8 mouse cellular contexts compared by ENCODE assay signal in the genomic region with DNA sequence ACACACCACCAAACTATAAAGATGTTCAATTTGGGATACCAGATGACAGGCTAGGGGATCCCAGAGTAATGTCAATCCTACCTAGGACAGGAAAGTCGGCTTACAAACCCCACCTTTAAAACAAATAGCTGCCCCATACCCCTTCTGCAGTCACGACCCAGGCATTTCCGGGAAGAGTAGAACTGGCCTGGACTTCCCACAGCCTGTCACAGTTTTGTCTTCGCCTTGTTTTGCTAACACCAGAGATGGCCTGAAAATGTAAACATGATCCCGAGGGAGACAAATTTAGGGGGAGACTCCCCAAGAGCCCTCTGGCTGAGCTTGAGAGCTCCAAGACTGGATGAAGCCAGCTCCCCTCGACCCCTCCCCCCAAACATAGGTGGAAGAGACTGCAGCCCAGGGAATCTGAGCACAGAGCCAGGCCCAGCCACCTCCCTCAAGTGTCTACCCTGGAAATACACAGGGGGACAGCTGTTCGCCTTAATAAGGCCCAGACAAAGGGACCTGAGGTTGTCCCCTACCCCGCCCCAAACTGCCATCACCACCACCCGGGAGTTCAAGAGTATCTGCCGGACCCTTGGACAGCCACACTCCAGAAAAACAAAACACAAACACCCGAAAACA. TPM values are rescaled to one million over a fixed set of nuclear protein-coding genes. Genes with fewer than 3 reads are reported as not detected.
DNase-seq lines count a peak whose midpoint lies in the region; ATAC-seq and TF ChIP-seq lines count a peak whose summit lies in the region.

No protein-coding gene starts in this region.

- no peaks in the 10 kb centered on the region for H3K36me3 ChIP-seq in liver, adult 2 months (ENCODE audit: control insufficient read depth, insufficient read depth, low read length)
- H3K36me3 ChIP-seq in forebrain, embryonic 11.5 days (ENCODE audit: control insufficient read depth, insufficient read depth, low read length) = no peaks in the 10 kb centered on the region
- 0 out of 2 replicates have a peak, but pooled peaks cover 3% of the 10 kb centered on the region for H3K36me3 ChIP-seq in limb, embryonic 10.5 days
- no peaks in the 10 kb centered on the region for H3K36me3 ChIP-seq in neural tube, embryonic 11.5 days (ENCODE audit: control insufficient read depth, insufficient read depth, low read length)

- peak overlapping the region; percentile 94 for H3K9ac ChIP-seq in liver, adult 2 months (ENCODE audit: low read depth, low read length)
- H3K9ac ChIP-seq in forebrain, embryonic 11.5 days (ENCODE audit: low read length) = peak overlapping the region; percentile 91
- peak overlapping the region; percentile 86 for H3K9ac ChIP-seq in neural tube, embryonic 11.5 days (ENCODE audit: low read length)

- H3K27me3 ChIP-seq in liver, adult 2 months (ENCODE audit: control insufficient read depth, insufficient read depth, low read length) = no peaks in the 10 kb centered on the region
- H3K27me3 ChIP-seq in forebrain, embryonic 11.5 days (ENCODE audit: control insufficient read depth, insufficient read depth, low read length) = no peaks in the 10 kb centered on the region
- H3K27me3 ChIP-seq in limb, embryonic 10.5 days (ENCODE audit: low read depth, poor library complexity, severe bottlenecking) = no peaks in the 10 kb centered on the region
- no peaks in the 10 kb centered on the region; the same call in 1 of the 2 replicates for H3K27me3 ChIP-seq in neural tube, embryonic 11.5 days (ENCODE audit: control insufficient read depth, insufficient read depth, low read length)

- 0 out of 2 replicates have a peak, but pooled peaks have one; percentile 22 for ATAC-seq in forebrain, embryonic 11.5 days (replicated peaks; ENCODE audit: low FRiP score)
- ATAC-seq in neural tube, embryonic 11.5 days (ENCODE audit: insufficient read depth, low FRiP score, low TSS enrichment) = no peak

- H3K27ac ChIP-seq in liver, adult 2 months (replicated peaks; ENCODE audit: insufficient read depth, low read depth, low read length) = peak overlapping the region; percentile 62
- H3K27ac ChIP-seq in forebrain, embryonic 11.5 days (ENCODE audit: low read depth, low read length) = no peak overlapping the region
- H3K27ac ChIP-seq in limb, embryonic 10.5 days = peak overlapping the region; percentile 99
- H3K27ac ChIP-seq in neural tube, embryonic 11.5 days (ENCODE audit: low read depth, low read length) = no peak overlapping the region

- peak overlapping the region; percentile 62; the same call in 1 of the 2 replicates for H3K4me3 ChIP-seq in liver, adult 2 months (ENCODE audit: insufficient read depth, low read depth, low read length)
- H3K4me3 ChIP-seq in forebrain, embryonic 11.5 days (ENCODE audit: low read depth, low read length) = peak overlapping the region; percentile 92
- H3K4me3 ChIP-seq in limb, embryonic 10.5 days = peak overlapping the region; percentile 95
- peak overlapping the region; percentile 94 for H3K4me3 ChIP-seq in neural tube, embryonic 11.5 days (ENCODE audit: low read depth, low read length)

- H3K9me3 ChIP-seq in forebrain, embryonic 11.5 days (ENCODE audit: control insufficient read depth, low read length) = no peaks in the 10 kb centered on the region
- H3K9me3 ChIP-seq in limb, embryonic 10.5 days (replicated peaks) = no peaks in the 10 kb centered on the region
- H3K9me3 ChIP-seq in neural tube, embryonic 11.5 days (ENCODE audit: control insufficient read depth, low read length) = no peaks in the 10 kb centered on the region

- WGBS in liver, adult 2 months = 5% methylated on average over 11 of the region's 11 CpGs
- WGBS in forebrain, embryonic 11.5 days = 10% methylated on average over 11 of the region's 11 CpGs
- WGBS in limb, embryonic 10.5 days = 7% methylated on average over 11 of the region's 11 CpGs
- WGBS in neural tube, embryonic 11.5 days = 9% methylated on average over 11 of the region's 11 CpGs

- TF ChIP-seq CTCF in liver, adult 2 months (IDR thresholded peaks at IDR 0.05; ENCODE audit: low read depth, low read length) = no peak

- TF ChIP-seq POLR2A in liver, adult 2 months (IDR thresholded peaks at IDR 0.05; ENCODE audit: extremely low read depth, insufficient read depth, low read length) = no peak

- H3K4me2 ChIP-seq in forebrain, embryonic 11.5 days (ENCODE audit: low read depth, low read length, severe bottlenecking) = peak overlapping the region; percentile 95
- peak overlapping the region; percentile 94 for H3K4me2 ChIP-seq in neural tube, embryonic 11.5 days (ENCODE audit: low read depth)

- DNase-seq in liver, adult 2 months (ENCODE audit: extremely low read depth, low read depth, low spot score) = no peak
- DNase-seq in liver = no peak
- peak; percentile 59 for DNase-seq in forebrain, embryonic 11.5 days (ENCODE audit: low spot score)
- DNase-seq in limb, embryonic 10.5 days (ENCODE audit: low spot score) = peak; percentile 71
- DNase-seq in neural tube, embryonic 11.5 days (ENCODE audit: low spot score) = peak; percentile 39
- no peak for DNase-seq in cerebellum, adult 11-12 months
- DNase-seq in adrenal gland, postnatal 14 days = no peak
- no peak for DNase-seq in adrenal gland, adult 8-10 months

- peaks cover 51% of the 10 kb centered on the region for H3K4me1 ChIP-seq in liver, adult 2 months (ENCODE audit: control insufficient read depth, insufficient read depth, low read length)
- peaks cover 13% of the 10 kb centered on the region; the same call in 1 of the 2 replicates for H3K4me1 ChIP-seq in forebrain, embryonic 11.5 days (replicated peaks; ENCODE audit: control insufficient read depth, insufficient read depth, low read length)
- H3K4me1 ChIP-seq in limb, embryonic 10.5 days = peaks cover 74% of the 10 kb centered on the region
- H3K4me1 ChIP-seq in neural tube, embryonic 11.5 days (ENCODE audit: control insufficient read depth, insufficient read depth, low read length) = peaks cover 15% of the 10 kb centered on the region

- peaks cover 40% of the 10 kb centered on the region; the same call in 1 of the 2 replicates for H3K79me2 ChIP-seq in liver, adult 2 months (ENCODE audit: control insufficient read depth, insufficient read depth, low read length)

RNA-seq across cellular contexts. Expression of a gene that starts 1.3 kb away (rescaled TPM):
- total RNA-seq in liver, adult 2 months (2014; rRNA removed) = 14.1 and 23.2 TPM in 2 replicates
- polyA plus RNA-seq in liver, adult 2 months (2012; rRNA removed) = 32.6 and 42.4 TPM in 2 replicates
- polyA plus RNA-seq in forebrain, embryonic 11.5 days (2014; fragmentation: Nextera tagmentation; extraction: Ambion mirVana) = 4.7 and 5.2 TPM in 2 replicates
- 6.6 and 8.2 TPM in 2 replicates for polyA plus RNA-seq in limb, embryonic 10.5 days (2016; fragmentation: Nextera tagmentation; extraction: Ambion mirVana)
- 3.2 and 3.8 TPM in 2 replicates for polyA plus RNA-seq in neural tube, embryonic 11.5 days (2014; fragmentation: Nextera tagmentation; extraction: Ambion mirVana)
- 96.5 and 97.9 TPM in 2 replicates for total RNA-seq in adrenal gland, postnatal 14 days (2021)
- total RNA-seq in adrenal gland, adult 8-10 months (2022) = 100 to 1,000 TPM in 3 of 4 experiments, 10 to 100 TPM in 1; 99.3 to 161 (median 120) TPM

RNA-seq across cellular contexts. Expression of a gene that starts 23.0 kb away (rescaled TPM):
- total RNA-seq in liver, adult 2 months (2014; rRNA removed) = 10.6 and 20.1 TPM in 2 replicates
- polyA plus RNA-seq in liver, adult 2 months (2012; rRNA removed) = 18.4 and 26.9 TPM in 2 replicates
- 42.3 and 52.1 TPM in 2 replicates for polyA plus RNA-seq in forebrain, embryonic 11.5 days (2014; fragmentation: Nextera tagmentation; extraction: Ambion mirVana)
- polyA plus RNA-seq in limb, embryonic 10.5 days (2016; fragmentation: Nextera tagmentation; extraction: Ambion mirVana) = 43.8 and 47.2 TPM in 2 replicates
- polyA plus RNA-seq in neural tube, embryonic 11.5 days (2014; fragmentation: Nextera tagmentation; extraction: Ambion mirVana) = 44.5 and 46.7 TPM in 2 replicates
- 29.2 and 33.7 TPM in 2 replicates for total RNA-seq in adrenal gland, postnatal 14 days (2021)
- 10 to 100 TPM; 29.1 to 42.7 (median 32.1) TPM for total RNA-seq in adrenal gland, adult 8-10 months (2022)

Comparison
In these comparisons a context has a peak if more than half of its experiments do, and no peak if none do; other contexts are left out.
1. DNase-seq: peak in forebrain, embryonic 11.5 days (single experiment), limb, embryonic 10.5 days (single experiment) and neural tube, embryonic 11.5 days (single experiment); none in liver, adult 2 months (single experiment), liver (single experiment), cerebellum, adult 11-12 months (single experiment), adrenal gland, postnatal 14 days (single experiment) and adrenal gland, adult 8-10 months (single experiment).
2. H3K27ac ChIP-seq: peak in liver, adult 2 months (single experiment) and limb, embryonic 10.5 days (single experiment); none in forebrain, embryonic 11.5 days (single experiment) and neural tube, embryonic 11.5 days (single experiment).
3. Peak in every context shown above with its lines, with median percentiles within 50 percentile points of each other: H3K4me3 ChIP-seq and H3K9ac ChIP-seq.